Mouse (Mus musculus) inflammation-experienced regulatory T-cells, adult 6 months (primary cell): ENCODE data around the gene 2510039O18Rik. TPM values are rescaled to one million over a fixed set of nuclear protein-coding genes. Genes with fewer than 3 reads are reported as not detected.

Experiments used
- ATAC-seq: one replicate; pipeline ENCODE4 v1.8.0; 2017
- polyA plus RNA-seq, 3 experiments: library from polyadenylated mRNA; unstranded; fragments of 100-300 nt; shearing (Covaris generic); gene quantifications; one replicate each; pipeline ENCODE4 v1.2.1; 2017

Gene 2510039O18Rik
- polyA plus RNA-seq, 3 experiments from 2014 or later = 7.2 to 11.6 (median 8.3) TPM

- no peak for ATAC-seq
These were observed 3.7 kb upstream of the 2510039O18Rik start for GRCm38 (mm10) chr4:147937021-147937420.

- no peak for ATAC-seq
These were observed 3.2 kb upstream of the 2510039O18Rik start for GRCm38 (mm10) chr4:147937486-147937885.

- no peak for ATAC-seq
These were observed 2.3 kb upstream of the 2510039O18Rik start for GRCm38 (mm10) chr4:147938148-147939096.

- ATAC-seq = no peak
These were observed 584 bp upstream of the 2510039O18Rik start for GRCm38 (mm10) chr4:147940111-147940510.

GRCm38 (mm10) chr4:147941045-147942020, 638 bp downstream of the 2510039O18Rik start:
- peak; percentile 13 for ATAC-seq

- ATAC-seq = no peak
These were observed 2.3 kb downstream of the 2510039O18Rik start for GRCm38 (mm10) chr4:147943005-147943404.

GRCm38 (mm10) chr4:147947511-147947910, 6.8 kb downstream of the 2510039O18Rik start:
- ATAC-seq = no peak

GRCm38 (mm10) chr4:147953590-147953989, 12.9 kb downstream of the 2510039O18Rik start:
- ATAC-seq = peak; percentile 69

- no peak for ATAC-seq
These were observed 16.4 kb downstream of the 2510039O18Rik start for GRCm38 (mm10) chr4:147957141-147957540.

- ATAC-seq = peak; percentile 90
These were observed 19.5 kb downstream of the 2510039O18Rik start for GRCm38 (mm10) chr4:147959881-147960831.

- no peak for ATAC-seq
These were observed 22.1 kb downstream of the 2510039O18Rik start for GRCm38 (mm10) chr4:147962781-147963180.

GRCm38 (mm10) chr4:147963623-147964022, 22.9 kb downstream of the 2510039O18Rik start:
- ATAC-seq = no peak

- no peak for ATAC-seq
These were observed 25.0 kb downstream of the 2510039O18Rik start for GRCm38 (mm10) chr4:147965712-147966111.

- ATAC-seq = no peak
These were observed 28.1 kb downstream of the 2510039O18Rik start for GRCm38 (mm10) chr4:147968816-147969215.

- ATAC-seq = no peak
These were observed 28.6 kb downstream of the 2510039O18Rik start for GRCm38 (mm10) chr4:147969337-147969736.

- ATAC-seq = no peak
These were observed 35.5 kb downstream of the 2510039O18Rik start for GRCm38 (mm10) chr4:147976237-147976636.

- ATAC-seq = no peak
These were observed 37.0 kb downstream of the 2510039O18Rik start for GRCm38 (mm10) chr4:147977726-147978125.

- no peak for ATAC-seq
These were observed 37.7 kb downstream of the 2510039O18Rik start for GRCm38 (mm10) chr4:147978391-147978790.

GRCm38 (mm10) chr4:147979441-147979860, 38.8 kb downstream of the 2510039O18Rik start:
- ATAC-seq = no peak

- no peak for ATAC-seq
These were observed 44.8 kb downstream of the 2510039O18Rik start, which contains the start of gene Nppb for GRCm38 (mm10) chr4:147985205-147986132. TSS of gene Nppb (plus strand) at chr4:147985788.
